Mouse (Mus musculus) erythroblast, embryonic 14.5 days (primary cell): ENCODE measurements around the gene Eps8l3.

Source experiments
- GATA1 ChIP-seq: IDR thresholded peaks from 2 replicates; pipeline ENCODE4 v1.6.1; 2012; ENCODE audit warnings: low read length, inconsistent platforms, mixed read lengths
- TAL1 ChIP-seq: IDR thresholded peaks from 3 replicates; pipeline ENCODE4 v1.6.1; 2012; ENCODE audit warnings: low read length, inconsistent platforms, mixed read lengths

DNA sequence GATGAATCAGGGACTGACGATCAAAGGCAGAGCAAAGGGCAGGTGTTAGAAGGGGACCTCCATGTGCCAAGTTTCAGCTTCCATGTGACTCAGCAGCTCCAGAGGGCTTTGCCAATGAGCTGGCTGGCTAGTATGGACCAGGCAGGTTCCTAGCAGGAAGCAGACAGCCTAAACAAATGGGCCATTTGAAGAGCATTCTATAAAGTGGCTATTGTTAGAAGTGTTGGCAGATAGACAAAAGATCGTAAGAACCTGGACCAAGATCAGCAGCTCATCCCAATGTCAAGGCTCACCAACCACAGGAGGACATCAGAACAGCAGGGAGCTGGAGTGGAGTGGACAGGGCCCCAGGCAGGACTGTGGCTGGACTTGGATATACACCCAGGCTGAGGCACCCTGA is 32.5 kb upstream of the Eps8l3 start:
- TF ChIP-seq GATA1 (no peak), TAL1 (no peak)
